ENCODE assay signal across 9 mouse cellular contexts in genomic region chr9:121718070-121718705, GRCm38 (mm10). TPM values are rescaled to one million over a fixed set of nuclear protein-coding genes. Genes with fewer than 3 reads are reported as not detected.
DNase-seq lines count a peak whose midpoint lies in the region; ATAC-seq and TF ChIP-seq lines count a peak whose summit lies in the region.
"Had no signal": no experiment of that assay in that cellular context is flagged by ENCODE, and none has a peak within 500 bp of the region (broad histone marks: within the 10 kb centered on the region; RNA-seq: fewer than 3 reads in every experiment).

No protein-coding gene starts in this region.

- no peak for TF ChIP-seq CTCF in cortical plate, adult 2 months (IDR thresholded peaks at IDR 0.05; ENCODE audit: extremely low read depth, insufficient read depth, low read length)

- 64% methylated on average over 15 of the region's 15 CpGs for WGBS in heart, embryonic 11.5 days (ENCODE audit: insufficient replicate concordance)
- 67% methylated on average over 15 of the region's 15 CpGs for WGBS in hindbrain, embryonic 16.5 days
- WGBS in midbrain, embryonic 12.5 days = 71% methylated on average over 15 of the region's 15 CpGs

- no peak for ATAC-seq in heart, embryonic 11.5 days (replicated peaks; ENCODE audit: insufficient number of reproducible peaks, low FRiP score, low TSS enrichment)
- ATAC-seq in hindbrain, embryonic 16.5 days = peak; percentile 10
- ATAC-seq in midbrain, embryonic 12.5 days (ENCODE audit: low FRiP score, low read depth) = peak; percentile 3; the same call in 1 of the 2 replicates

- H3K27ac ChIP-seq in heart, embryonic 11.5 days (ENCODE audit: low read depth, low read length) = peak overlapping the region; percentile 96
- peak overlapping the region; percentile 84 for H3K27ac ChIP-seq in cortical plate, adult 2 months (ENCODE audit: insufficient read depth, low read length)
- H3K27ac ChIP-seq in hindbrain, embryonic 16.5 days (ENCODE audit: low read depth, low read length) = peak overlapping the region; percentile 84
- H3K27ac ChIP-seq in midbrain, embryonic 12.5 days (replicated peaks) = peak overlapping the region; percentile 98

- TF ChIP-seq POLR2A in cortical plate, adult 2 months (IDR thresholded peaks at IDR 0.05; ENCODE audit: extremely low read depth, insufficient read depth, low read length) = no peak

- no peaks in the 10 kb centered on the region for H3K9me3 ChIP-seq in heart, embryonic 11.5 days (replicated peaks; ENCODE audit: control insufficient read depth, low read length)
- H3K9me3 ChIP-seq in hindbrain, embryonic 16.5 days (ENCODE audit: control insufficient read depth, low read length) = no peaks in the 10 kb centered on the region
- no peaks in the 10 kb centered on the region for H3K9me3 ChIP-seq in midbrain, embryonic 12.5 days

- no peaks in the 10 kb centered on the region for H3K36me3 ChIP-seq in heart, embryonic 11.5 days (ENCODE audit: control insufficient read depth, insufficient read depth, low read length)
- H3K36me3 ChIP-seq in hindbrain, embryonic 16.5 days (ENCODE audit: control insufficient read depth, insufficient read depth, low read length) = peaks cover 3% of the 10 kb centered on the region
- H3K36me3 ChIP-seq in midbrain, embryonic 12.5 days = no peaks in the 10 kb centered on the region

- DNase-seq in heart, adult 8-10 months (ENCODE audit: low spot score) = no peak
- DNase-seq in A20 (ENCODE audit: low read depth, low spot score) = peak; percentile 79
- no peak for DNase-seq in layer of hippocampus, postnatal 36 days
- DNase-seq in frontal cortex, postnatal 14 days (ENCODE audit: low spot score in 2 of 2) = no peak

- peak overlapping the region; percentile 81 for H3K4me3 ChIP-seq in heart, embryonic 11.5 days (ENCODE audit: low read depth, low read length)
- peak overlapping the region; percentile 98 for H3K4me3 ChIP-seq in cortical plate, adult 2 months (ENCODE audit: insufficient read depth, low read length)
- peak overlapping the region; percentile 93 for H3K4me3 ChIP-seq in hindbrain, embryonic 16.5 days (ENCODE audit: low read length)
- H3K4me3 ChIP-seq in midbrain, embryonic 12.5 days = peak overlapping the region; percentile 96

- peak overlapping the region; percentile 85 for H3K9ac ChIP-seq in heart, embryonic 11.5 days (ENCODE audit: low read depth, low read length)
- peak overlapping the region; percentile 99 for H3K9ac ChIP-seq in hindbrain, embryonic 16.5 days (ENCODE audit: low read depth, low read length)
- peak overlapping the region; percentile 96 for H3K9ac ChIP-seq in midbrain, embryonic 12.5 days (replicated peaks)

- no peaks in the 10 kb centered on the region for H3K27me3 ChIP-seq in heart, embryonic 11.5 days (ENCODE audit: control insufficient read depth, insufficient read depth, low read length)
- no peaks in the 10 kb centered on the region for H3K27me3 ChIP-seq in hindbrain, embryonic 16.5 days (replicated peaks; ENCODE audit: control insufficient read depth, insufficient read depth, low read length)
- H3K27me3 ChIP-seq in midbrain, embryonic 12.5 days = no peaks in the 10 kb centered on the region

- peak overlapping the region; percentile 82 for H3K4me2 ChIP-seq in heart, embryonic 11.5 days
- peak overlapping the region; percentile 64 for H3K4me2 ChIP-seq in hindbrain, embryonic 16.5 days (ENCODE audit: low read length)
- H3K4me2 ChIP-seq in midbrain, embryonic 12.5 days (replicated peaks) = peak overlapping the region; percentile 61

- H3K4me1 ChIP-seq in heart, embryonic 11.5 days (ENCODE audit: control insufficient read depth, insufficient read depth, low read length) = peaks cover 7% of the 10 kb centered on the region
- peaks cover 3% of the 10 kb centered on the region; the same call in 1 of the 2 replicates for H3K4me1 ChIP-seq in cortical plate, adult 2 months (ENCODE audit: control insufficient read depth, insufficient read depth, low read length)
- H3K4me1 ChIP-seq in hindbrain, embryonic 16.5 days (ENCODE audit: control insufficient read depth, insufficient read depth, low read depth, low read length) = peaks cover 7% of the 10 kb centered on the region
- peaks cover 13% of the 10 kb centered on the region for H3K4me1 ChIP-seq in midbrain, embryonic 12.5 days

RNA-seq across cellular contexts. Expression of gene Nktr, which starts 0.8 kb away (rescaled TPM):
- 46.8 and 64.6 TPM in 2 replicates for polyA plus RNA-seq in heart, embryonic 11.5 days (2014; fragmentation: Nextera tagmentation; extraction: Ambion mirVana)
- total RNA-seq in heart, adult 8-10 months (2022) = 10 to 100 TPM; 24.5 to 39.2 (median 29.8) TPM
- polyA plus RNA-seq in cortical plate, adult 2 months (2012; rRNA removed) = 127 and 133 TPM in 2 replicates
- polyA plus RNA-seq in hindbrain, embryonic 16.5 days (2015; fragmentation: Nextera tagmentation; extraction: Ambion mirVana) = 43.2 and 44.4 TPM in 2 replicates
- 73.6 and 75.3 TPM in 2 replicates for polyA plus RNA-seq in midbrain, embryonic 12.5 days (2016; fragmentation: Nextera tagmentation; extraction: Ambion mirVana)
- 100 to 1,000 TPM in 1 of 2 experiments, 10 to 100 TPM in 1; 99.0 to 145 TPM for total RNA-seq in layer of hippocampus, postnatal 36 days (2021)

RNA-seq across cellular contexts. Expression of gene Ss18l2, which starts 8.1 kb away (rescaled TPM):
- 153 and 161 TPM in 2 replicates for polyA plus RNA-seq in heart, embryonic 11.5 days (2014; fragmentation: Nextera tagmentation; extraction: Ambion mirVana)
- 100 to 1,000 TPM; 138 to 143 (median 139) TPM for total RNA-seq in heart, adult 8-10 months (2022)
- 119 and 120 TPM in 2 replicates for polyA plus RNA-seq in cortical plate, adult 2 months (2012; rRNA removed)
- 171 and 184 TPM in 2 replicates for polyA plus RNA-seq in hindbrain, embryonic 16.5 days (2015; fragmentation: Nextera tagmentation; extraction: Ambion mirVana)
- polyA plus RNA-seq in midbrain, embryonic 12.5 days (2016; fragmentation: Nextera tagmentation; extraction: Ambion mirVana) = 107 TPM in 2 replicates
- total RNA-seq in layer of hippocampus, postnatal 36 days (2021) = 10 to 100 TPM; 73.2 to 84.3 TPM

RNA-seq across cellular contexts. Expression of gene Sec22c, which starts 12.9 kb away (rescaled TPM):
- 4.3 and 4.8 TPM in 2 replicates for polyA plus RNA-seq in heart, embryonic 11.5 days (2014; fragmentation: Nextera tagmentation; extraction: Ambion mirVana)
- total RNA-seq in heart, adult 8-10 months (2022) = 1 to 10 TPM; 4.7 to 8.4 (median 7.1) TPM
- 13.9 and 15.4 TPM in 2 replicates for polyA plus RNA-seq in cortical plate, adult 2 months (2012; rRNA removed)
- polyA plus RNA-seq in hindbrain, embryonic 16.5 days (2015; fragmentation: Nextera tagmentation; extraction: Ambion mirVana) = 29.2 and 30.4 TPM in 2 replicates
- polyA plus RNA-seq in midbrain, embryonic 12.5 days (2016; fragmentation: Nextera tagmentation; extraction: Ambion mirVana) = 25.9 and 29.5 TPM in 2 replicates
- total RNA-seq in layer of hippocampus, postnatal 36 days (2021) = 10 to 100 TPM; 31.7 to 31.8 TPM

RNA-seq across cellular contexts. Expression of gene Zfp651, which starts 40.9 kb away (rescaled TPM):
- polyA plus RNA-seq in heart, embryonic 11.5 days (2014; fragmentation: Nextera tagmentation; extraction: Ambion mirVana) = 7.1 and 7.8 TPM in 2 replicates
- total RNA-seq in heart, adult 8-10 months (2022) = 100 to 1,000 TPM; 120 to 131 (median 129) TPM
- polyA plus RNA-seq in cortical plate, adult 2 months (2012; rRNA removed) = 97.8 and 115 TPM in 2 replicates
- polyA plus RNA-seq in hindbrain, embryonic 16.5 days (2015; fragmentation: Nextera tagmentation; extraction: Ambion mirVana) = 15.0 and 22.8 TPM in 2 replicates
- 10.9 and 13.3 TPM in 2 replicates for polyA plus RNA-seq in midbrain, embryonic 12.5 days (2016; fragmentation: Nextera tagmentation; extraction: Ambion mirVana)
- total RNA-seq in layer of hippocampus, postnatal 36 days (2021) = 100 to 1,000 TPM; 105 to 106 TPM
- total RNA-seq: neutrophil, adult 5-6 weeks had no signal

RNA-seq across cellular contexts. Expression of gene Klhl40, which starts 59.2 kb away (rescaled TPM):
- polyA plus RNA-seq in heart, embryonic 11.5 days (2014; fragmentation: Nextera tagmentation; extraction: Ambion mirVana) = 0.59 and 0.84 TPM in 2 replicates
- total RNA-seq in heart, adult 8-10 months (2022) = 10 to 100 TPM; 17.9 to 23.6 (median 20.0) TPM
- 6.6 and 8.7 TPM in 2 replicates for polyA plus RNA-seq in cortical plate, adult 2 months (2012; rRNA removed)
- polyA plus RNA-seq in hindbrain, embryonic 16.5 days (2015; fragmentation: Nextera tagmentation; extraction: Ambion mirVana) = 1.9 and 3.3 TPM in 2 replicates
- polyA plus RNA-seq in midbrain, embryonic 12.5 days (2016; fragmentation: Nextera tagmentation; extraction: Ambion mirVana) = 0.14 TPM in 1 of 2 replicates, not detected in the other
- total RNA-seq in layer of hippocampus, postnatal 36 days (2021) = 1 to 10 TPM; 2.8 to 3.5 TPM
- total RNA-seq: neutrophil, adult 5-6 weeks had no signal
